Mouse (Mus musculus) midbrain, embryonic 11.5 days (tissue): ENCODE results near the gene Cdc20b. TPM values are rescaled to one million over a fixed set of nuclear protein-coding genes. Genes with fewer than 3 reads are reported as not detected.
A peak's percentile ranks its signal among the peaks of the same experiment; 100 is the strongest.

ENCODE experiments used
- ATAC-seq: fragments of 200-750 bp; cut with Nextera tagmentation; 2 replicates; pipeline ENCODE4 v1.8.0; 2017; ENCODE audit warnings: moderate TSS enrichment, moderate library complexity; ENCODE audit not compliant: low FRiP score
- DNase-seq: peaks from one replicate; pipeline ENCODE4 v3.0.0; 2015; ENCODE audit warnings: low spot score; ENCODE audit errors: missing footprints
- H3K27ac ChIP-seq: fragments of 300-500 bp; sonication (generic); 2 replicates; pipeline ENCODE4 v1.5.1; 2014; ENCODE audit warnings: low read depth, low read length
- H3K27me3 ChIP-seq: fragments of 300-500 bp; sonication (generic); 2 replicates; pipeline ENCODE4 v1.6.1; 2014; ENCODE audit warnings: mild to moderate bottlenecking, low read length, moderate library complexity, mixed read lengths; ENCODE audit not compliant: control insufficient read depth, insufficient read depth
- H3K36me3 ChIP-seq: fragments of 300-500 bp; sonication (generic); 2 replicates; pipeline ENCODE4 v1.6.1; 2014; ENCODE audit warnings: mild to moderate bottlenecking, low read length, moderate library complexity, mixed read lengths; ENCODE audit not compliant: control insufficient read depth, insufficient read depth
- H3K4me1 ChIP-seq: fragments of 300-500 bp; sonication (generic); 2 replicates; pipeline ENCODE4 v1.6.1; 2014; ENCODE audit warnings: low read length; ENCODE audit not compliant: control insufficient read depth, insufficient read depth
- H3K4me2 ChIP-seq: fragments of 300-500 bp; sonication (generic); 2 replicates; pipeline ENCODE4 v1.6.1; 2014; ENCODE audit warnings: mild to moderate bottlenecking, moderate library complexity
- H3K4me3 ChIP-seq: fragments of 300-500 bp; sonication (generic); 2 replicates; pipeline ENCODE4 v1.5.1; 2014; ENCODE audit warnings: low read depth, low read length
- H3K9ac ChIP-seq: fragments of 300-500 bp; sonication (generic); 2 replicates; pipeline ENCODE4 v1.6.1; 2014; ENCODE audit warnings: low read length
- H3K9me3 ChIP-seq: fragments of 300-500 bp; sonication (generic); 2 replicates; pipeline ENCODE4 v1.6.1; 2016; ENCODE audit warnings: low read length; ENCODE audit not compliant: control insufficient read depth
- WGBS: fragments of 180-500 bp; shearing (Covaris S2); extraction: QIAGEN DNeasy Blood & Tissue Kit; methylation state at CpG from one replicate; pipeline ENCODE4 v1.1.7; 2014; 5-methylcytosine and 5-hydroxymethylcytosine counted together
- polyA plus RNA-seq: library from polyadenylated mRNA; unstranded; fragments of >200 nt; fragmentation: Nextera tagmentation; extraction: Ambion mirVana; gene quantifications from 2 replicates; pipeline ENCODE4 v1.2.1, GENCODE M21; 2014

The Cdc20b gene
- polyA plus RNA-seq, 1 experiment from 2014 or later = not detected

DNA sequence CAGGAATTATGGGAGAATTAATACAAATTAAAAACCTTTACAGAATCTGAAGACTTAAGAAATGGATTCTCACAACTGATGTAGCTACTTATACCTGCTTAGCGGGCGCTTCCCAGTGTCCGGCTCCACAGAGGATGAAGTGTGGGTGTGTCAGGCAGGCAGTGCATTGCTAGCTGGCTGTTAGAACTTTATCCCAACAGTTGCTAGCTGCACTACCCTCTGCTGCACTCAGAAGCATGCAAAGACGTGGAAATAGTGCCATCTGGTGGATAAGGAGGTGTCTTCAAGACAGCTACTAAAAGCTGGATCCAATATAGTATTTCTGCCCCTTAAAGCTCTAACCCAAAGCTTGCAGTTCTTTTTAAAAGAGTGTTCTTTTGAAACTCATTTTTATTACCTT lies 941 bp downstream of the Cdc20b start:
- WGBS = 0% methylated on average over 4 of the region's 4 CpGs
- H3K9me3 ChIP-seq = no peaks in the 10 kb centered on the region
- ATAC-seq = peak; percentile 78
- no peaks in the 10 kb centered on the region for H3K36me3 ChIP-seq
- DNase-seq = peak; percentile 97
- peaks cover 6% of the 10 kb centered on the region; the same call in 1 of the 2 replicates for H3K4me1 ChIP-seq
- H3K4me2 ChIP-seq = peak overlapping the region; percentile 78
- H3K27me3 ChIP-seq = peaks cover 32% of the 10 kb centered on the region
- H3K27ac ChIP-seq = no peak overlapping the region
- H3K9ac ChIP-seq = no peak overlapping the region
- H3K4me3 ChIP-seq = peak overlapping the region; percentile 49

DNA sequence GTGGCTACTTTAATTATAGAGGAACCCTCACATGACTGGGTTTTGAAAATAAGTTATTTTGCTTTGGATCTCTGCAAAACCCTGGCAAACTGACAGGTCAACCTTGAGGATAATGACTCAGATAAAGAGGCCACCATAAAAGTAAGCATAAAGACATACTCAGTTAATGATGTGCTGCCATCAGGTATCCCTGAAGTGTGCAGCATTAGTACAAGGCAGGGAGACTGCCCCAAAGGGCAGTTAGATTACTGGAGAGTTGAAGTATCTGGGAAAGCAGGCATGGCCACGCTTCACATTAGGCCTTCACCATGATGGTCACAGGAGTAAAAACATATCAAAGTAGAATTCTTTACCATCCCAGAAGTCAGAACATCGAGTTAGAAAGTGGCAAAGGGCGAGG lies 10.0 kb downstream of the Cdc20b start:
- H3K4me3 ChIP-seq = peak overlapping the region; percentile 45
- no peak for DNase-seq
- ATAC-seq = no peak
- peaks cover 4% of the 10 kb centered on the region for H3K4me1 ChIP-seq
- no peaks in the 10 kb centered on the region for H3K27me3 ChIP-seq
- no peak overlapping the region for H3K9ac ChIP-seq
- peaks cover 5% of the 10 kb centered on the region; the same call in 1 of the 2 replicates for H3K36me3 ChIP-seq
- H3K9me3 ChIP-seq = no peaks in the 10 kb centered on the region
- H3K4me2 ChIP-seq = peak overlapping the region; percentile 47
- WGBS = 80% methylated on average over 3 of the region's 3 CpGs
- no peak overlapping the region for H3K27ac ChIP-seq

- Histone ChIP-seq H3K4me3 (peak overlapping the region; percentile 45), H3K36me3 (peaks cover 5% of the 10 kb centered on the region; the same call in 1 of the 2 replicates), H3K4me1 (peaks cover 4% of the 10 kb centered on the region), H3K9ac (peak overlapping the region; percentile 60), H3K27ac (no peak overlapping the region), H3K4me2 (peak overlapping the region; percentile 47), H3K9me3 (no peaks in the 10 kb centered on the region), H3K27me3 (no peaks in the 10 kb centered on the region)
- ATAC-seq (no peak), DNase-seq (peak; percentile 90)
- 27% methylated on average over 18 of the region's 18 CpGs for WGBS
These were observed 10.7 kb downstream of the Cdc20b start for GRCm38 (mm10) chr13:113045458-113046110.

GRCm38 (mm10) chr13:113046211-113046883 lies 11.4 kb downstream of the Cdc20b start, which contains the start of gene Gpx8:
Gene Gpx8, minus strand, starts transcription at chr13:113046410.
- 6% methylated on average over 21 of the region's 21 CpGs for WGBS
- Histone ChIP-seq H3K4me3 (peak within 1 kb of the TSS; percentile 45), H3K4me2 (peak within 1 kb of the TSS; percentile 47), H3K9ac (peak within 1 kb of the TSS; percentile 60), H3K36me3 (peaks cover 5% of the 10 kb centered on the region; the same call in 1 of the 2 replicates), H3K9me3 (no peaks in the 10 kb centered on the region), H3K4me1 (peaks cover 4% of the 10 kb centered on the region), H3K27ac (no peak within 1 kb of the TSS), H3K27me3 (no peaks in the 10 kb centered on the region)
- ATAC-seq (peak; percentile 92), DNase-seq (peak; percentile 96)

GRCm38 (mm10) chr13:113047018-113047417 lies 12.1 kb downstream of the Cdc20b start:
- Histone ChIP-seq H3K4me3 (no peak overlapping the region), H3K27me3 (no peaks in the 10 kb centered on the region), H3K9me3 (no peaks in the 10 kb centered on the region), H3K4me1 (peaks cover 4% of the 10 kb centered on the region), H3K4me2 (no peak overlapping the region), H3K27ac (no peak overlapping the region), H3K9ac (no peak overlapping the region), H3K36me3 (peaks cover 5% of the 10 kb centered on the region; the same call in 1 of the 2 replicates)
- DNase-seq = no peak
- peak; percentile 45 for ATAC-seq

DNA sequence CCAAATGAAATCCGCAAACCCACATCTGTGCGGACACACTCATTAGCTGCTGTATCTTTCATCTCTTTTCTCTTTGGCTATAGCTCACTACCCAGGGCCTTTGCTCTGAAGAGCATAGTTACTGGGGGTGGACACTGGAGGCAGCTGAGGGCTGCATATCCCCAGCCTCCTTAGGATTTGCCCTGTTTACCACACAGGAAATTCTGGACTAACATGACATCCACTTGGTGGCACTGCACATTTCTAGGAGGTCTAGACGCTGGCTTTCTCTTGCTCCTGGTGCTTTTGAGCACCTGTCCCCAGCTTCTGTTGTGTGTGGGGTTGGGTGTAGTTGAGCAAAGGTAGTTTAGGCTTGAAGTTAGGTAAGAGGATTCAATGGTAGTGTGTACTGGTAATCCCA lies 12.7 kb downstream of the Cdc20b start:
- peaks cover 4% of the 10 kb centered on the region for H3K4me1 ChIP-seq
- no peak overlapping the region for H3K4me3 ChIP-seq
- H3K27me3 ChIP-seq = no peaks in the 10 kb centered on the region
- WGBS = 74% methylated on average over 3 of the region's 3 CpGs
- DNase-seq (no peak), ATAC-seq (no peak)
- no peak overlapping the region for H3K9ac ChIP-seq
- H3K9me3 ChIP-seq = no peaks in the 10 kb centered on the region
- peaks cover 3% of the 10 kb centered on the region; the same call in 1 of the 2 replicates for H3K36me3 ChIP-seq
- no peak overlapping the region for H3K27ac ChIP-seq
- no peak overlapping the region for H3K4me2 ChIP-seq

DNA sequence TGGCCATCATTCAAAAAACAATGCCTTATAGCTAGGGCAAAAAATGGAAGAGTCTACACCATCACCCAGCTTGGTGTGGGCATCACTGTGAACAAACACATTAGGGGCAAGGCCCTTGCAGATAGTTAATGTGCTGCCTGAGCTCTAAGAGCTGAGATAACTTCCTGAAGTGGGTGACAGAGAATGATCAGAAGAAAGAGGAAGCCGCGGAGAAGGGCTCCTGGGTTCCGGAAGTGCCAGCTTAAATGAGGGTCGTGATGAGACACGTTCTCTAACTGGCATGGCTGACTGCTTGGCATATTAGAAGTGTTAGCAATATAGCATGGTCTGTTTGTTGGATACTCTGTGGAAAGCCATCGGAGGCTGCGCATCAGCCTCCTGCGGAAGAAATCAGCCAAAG lies 19.3 kb downstream of the Cdc20b start:
- no peak for ATAC-seq
- DNase-seq = no peak
- H3K9me3 ChIP-seq = no peaks in the 10 kb centered on the region

DNA sequence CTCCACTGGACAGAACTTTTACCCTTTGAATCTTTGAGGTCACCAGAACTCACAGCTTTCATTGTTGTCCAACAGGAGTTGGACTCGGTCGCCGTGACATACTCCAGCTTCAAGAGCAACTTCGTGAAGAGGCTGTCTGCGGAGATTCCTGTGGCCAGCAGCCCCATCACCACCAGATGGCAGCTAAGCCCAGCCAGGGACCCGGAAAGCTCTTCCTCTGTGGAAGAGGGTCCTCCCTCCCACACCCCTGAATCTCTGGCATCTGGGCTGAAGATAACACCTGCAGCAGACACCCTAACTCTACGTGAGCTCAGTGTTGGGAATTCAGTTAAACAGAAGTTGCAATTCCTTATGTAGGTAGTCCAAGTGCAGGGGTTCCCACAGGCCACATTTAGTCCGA lies 20.9 kb downstream of the Cdc20b start:
- DNase-seq (no peak), ATAC-seq (no peak)
- no peak overlapping the region for H3K9ac ChIP-seq
- 48% methylated on average over 8 of the region's 8 CpGs for WGBS
- no peaks in the 10 kb centered on the region for H3K4me1 ChIP-seq
- no peaks in the 10 kb centered on the region for H3K27me3 ChIP-seq
- H3K4me2 ChIP-seq = no peak overlapping the region
- H3K36me3 ChIP-seq = no peaks in the 10 kb centered on the region
- no peak overlapping the region for H3K27ac ChIP-seq
- no peaks in the 10 kb centered on the region for H3K9me3 ChIP-seq
- H3K4me3 ChIP-seq = no peak overlapping the region

More for the DNA sequence above, 19.3 kb downstream of the Cdc20b start:
- 94% methylated on average over 8 of the region's 8 CpGs for WGBS
- Histone ChIP-seq H3K27ac (no peak overlapping the region), H3K9ac (no peak overlapping the region), H3K36me3 (no peaks in the 10 kb centered on the region), H3K27me3 (no peaks in the 10 kb centered on the region), H3K4me2 (no peak overlapping the region), H3K4me3 (no peak overlapping the region), H3K4me1 (no peaks in the 10 kb centered on the region)

GRCm38 (mm10) chr13:113061746-113062145 lies 26.8 kb downstream of the Cdc20b start:
- DNase-seq = no peak
- H3K27ac ChIP-seq = no peak overlapping the region
- H3K4me2 ChIP-seq = no peak overlapping the region
- no peaks in the 10 kb centered on the region for H3K9me3 ChIP-seq
- H3K9ac ChIP-seq = no peak overlapping the region
- H3K4me1 ChIP-seq = no peaks in the 10 kb centered on the region
- H3K27me3 ChIP-seq = no peaks in the 10 kb centered on the region; the same call in 1 of the 2 replicates
- ATAC-seq = no peak
- no peak overlapping the region for H3K4me3 ChIP-seq
- H3K36me3 ChIP-seq = no peaks in the 10 kb centered on the region
- 90% methylated on average over 6 of the region's 6 CpGs for WGBS
